Mouse (Mus musculus): ENCODE results near the gene Zdhhc5.

- TF ChIP-seq CTCF (IDR thresholded peaks at IDR 0.05; ENCODE audit: low read depth) (peak; percentile 82), EP300 (optimal IDR thresholded peaks at IDR 0.05) (no peak)
Observed at GRCm38 (mm10) chr2:84660253-84660652, 54.7 kb downstream of the Zdhhc5 start.

Data from stomach, postnatal 0 days (tissue).